Mouse (Mus musculus) G1E (cell line): ENCODE measurements around the gene Klk1. TPM values are rescaled to one million over a fixed set of nuclear protein-coding genes. Genes with fewer than 3 reads are reported as not detected.
"Not testable (repeated sequence)": the region's sequence is repeated elsewhere in the genome, so short reads cannot be mapped to it uniquely, and the experiment has no call there.

ENCODE experiments used
- ATAC-seq: 2 replicates; pipeline ENCODE4 v1.8.0; 2016; ENCODE audit warnings: mild to moderate bottlenecking; ENCODE audit not compliant: insufficient number of reproducible peaks, poor library complexity, low FRiP score, severe bottlenecking; ENCODE audit errors: extremely low read depth
- DNase-seq: peaks from one replicate; pipeline ENCODE4 v3.0.0; 2012; ENCODE audit warnings: low spot score
- H3K27me3 ChIP-seq: 2 replicates; pipeline ENCODE4 v1.6.1; 2012; ENCODE audit warnings: mild to moderate bottlenecking, low read length, inconsistent platforms; ENCODE audit not compliant: insufficient read depth
- H3K36me3 ChIP-seq: replicated peaks from 2 replicates; pipeline ENCODE3; 2012; ENCODE audit warnings: mild to moderate bottlenecking, inconsistent platforms
- H3K4me1 ChIP-seq: 2 replicates; pipeline ENCODE4 v1.6.1; 2012; ENCODE audit warnings: low read depth, low read length, inconsistent platforms, mixed read lengths; ENCODE audit not compliant: insufficient read depth
- H3K4me3 ChIP-seq: 2 replicates; pipeline ENCODE4 v1.5.1; 2012; ENCODE audit warnings: low read depth, mild to moderate bottlenecking, inconsistent platforms, low read length, moderate library complexity, mixed read lengths
- H3K9me3 ChIP-seq: replicated peaks from 2 replicates; pipeline ENCODE4 v1.6.1; 2012; ENCODE audit warnings: inconsistent platforms
- CTCF ChIP-seq: IDR thresholded peaks from 2 replicates; pipeline ENCODE4 v1.5.1; 2012; ENCODE audit warnings: low read depth, low read length, inconsistent platforms, mixed read lengths
- GATA1 ChIP-seq: IDR thresholded peaks from 2 replicates; pipeline ENCODE4 v1.6.1; 2012; ENCODE audit warnings: borderline replicate concordance, low read length, inconsistent platforms, mixed read lengths
- GATA2 ChIP-seq: IDR thresholded peaks from 2 replicates; pipeline ENCODE4 v1.6.1; 2012; ENCODE audit warnings: low read depth, low read length, inconsistent platforms, borderline replicate concordance
- POLR2AphosphoS5 ChIP-seq: IDR thresholded peaks from 2 replicates; pipeline ENCODE4 v1.6.1; 2012; ENCODE audit warnings: low read depth, low read length, inconsistent platforms; ENCODE audit not compliant: insufficient replicate concordance
- TAL1 ChIP-seq: conservative IDR thresholded peaks from 2 replicates; pipeline ENCODE4 v1.6.1; 2012; ENCODE audit warnings: low read depth, low read length, inconsistent platforms, mixed read lengths
- polyA plus RNA-seq: library from polyadenylated mRNA; stranded (reverse); fragments of >175 nt; gene quantifications from 2 replicates; pipeline ENCODE4 v1.2.3, GENCODE M21; 2012
- total RNA-seq, 2 experiments: library from RNA; stranded (forward) in 1 of 2; stranded (reverse) in 1 of 2; fragments of 200-1000 nt in 1 of 2; fragments of >200 nt in 1 of 2; fragmentation: Nextera tagmentation in 1 of 2; gene quantifications; 2 replicates each; pipeline ENCODE4 v1.2.3; 2014 to 2017

Klk1 gene
- total RNA-seq (2014; fragmentation: Nextera tagmentation) (not detected in 2 replicates), total RNA-seq (2017) (not detected in 2 replicates), polyA plus RNA-seq (not detected in 2 replicates)

- no peaks in the 10 kb centered on the region for H3K4me1 ChIP-seq
- TF ChIP-seq GATA2 (no peak), CTCF (no peak), POLR2AphosphoS5 (no peak), TAL1 (no peak), GATA1 (no peak)
- no peaks in the 10 kb centered on the region for H3K9me3 ChIP-seq
- H3K4me3 ChIP-seq, result no peak within 1 kb of the TSS
- DNase-seq (no peak), ATAC-seq (no peak)
- H3K36me3 ChIP-seq, result no peaks in the 10 kb centered on the region
- peaks cover 24% of the 10 kb centered on the region for H3K27me3 ChIP-seq
Observed at GRCm38 (mm10) chr7:44225076-44225475, at the start of gene Klk1. Klk1 (plus strand) TSS chr7:44225360.

GRCm38 (mm10) chr7:44179299-44180045, 45.7 kb upstream of the Klk1 start:
- Histone ChIP-seq H3K27me3 (0 out of 2 replicates have a peak, but pooled peaks cover 1% of the 10 kb centered on the region), H3K4me1 (no peaks in the 10 kb centered on the region), H3K9me3 (no peaks in the 10 kb centered on the region), H3K4me3 (no peak overlapping the region), H3K36me3 (no peaks in the 10 kb centered on the region)
- DNase-seq, result no peak
- no peak for ATAC-seq
- TF ChIP-seq POLR2AphosphoS5 (no peak), GATA2 (no peak), CTCF (no peak), GATA1 (no peak), TAL1 (no peak)

- H3K27me3 ChIP-seq, H3K36me3 ChIP-seq, H3K4me1 ChIP-seq, DNase-seq, H3K9me3 ChIP-seq, H3K4me3 ChIP-seq, ATAC-seq: not testable (repeated sequence)
Observed at GRCm38 (mm10) chr7:44186516-44186915, 38.6 kb upstream of the Klk1 start.

GRCm38 (mm10) chr7:44187936-44188335, 37.2 kb upstream of the Klk1 start, which contains the start of gene Klk1b24:
Klk1b24 (plus strand) TSS chr7:44188236.
- H3K9me3 ChIP-seq, H3K36me3 ChIP-seq, ATAC-seq, H3K27me3 ChIP-seq, H3K4me3 ChIP-seq, DNase-seq, H3K4me1 ChIP-seq: not testable (repeated sequence)

- not testable (repeated sequence) for H3K36me3 ChIP-seq, H3K4me3 ChIP-seq, DNase-seq, ATAC-seq, H3K9me3 ChIP-seq, H3K4me1 ChIP-seq, H3K27me3 ChIP-seq
Observed at GRCm38 (mm10) chr7:44193466-44193865, 31.7 kb upstream of the Klk1 start.

- Histone ChIP-seq H3K36me3 (no peaks in the 10 kb centered on the region), H3K27me3 (peaks cover 10% of the 10 kb centered on the region; the same call in 1 of the 2 replicates), H3K4me3 (no peak within 1 kb of the TSS), H3K4me1 (no peaks in the 10 kb centered on the region), H3K9me3 (no peaks in the 10 kb centered on the region)
- DNase-seq, result no peak
- ATAC-seq, result no peak
- TF ChIP-seq POLR2AphosphoS5 (no peak), CTCF (no peak), GATA2 (no peak), TAL1 (no peak), GATA1 (no peak)
Observed at GRCm38 (mm10) chr7:44197891-44198290, 27.3 kb upstream of the Klk1 start, which contains the start of gene Klk1b3. Klk1b3 (plus strand) TSS chr7:44198191.

GRCm38 (mm10) chr7:44207135-44207534, 18.0 kb upstream of the Klk1 start, which contains the start of gene Klk1b4:
Klk1b4 (plus strand) TSS chr7:44207435.
- not testable (repeated sequence) for ATAC-seq, H3K27me3 ChIP-seq, H3K9me3 ChIP-seq, H3K4me1 ChIP-seq, H3K36me3 ChIP-seq, DNase-seq, H3K4me3 ChIP-seq
